Mouse (Mus musculus) kidney, embryonic 16.5 days (tissue): ENCODE data around the gene Man2b2. TPM values are rescaled to one million over a fixed set of nuclear protein-coding genes. Genes with fewer than 3 reads are reported as not detected.

Experiments
- ATAC-seq: fragments of 200-750 bp; cut with Nextera tagmentation; 2 replicates; pipeline ENCODE4 v1.8.0; 2017; ENCODE audit warnings: moderate TSS enrichment; ENCODE audit not compliant: low FRiP score, low TSS enrichment
- H3K27ac ChIP-seq: fragments of 300-500 bp; sonication (generic); 2 replicates; pipeline ENCODE4 v1.5.1; 2014; ENCODE audit warnings: low read length
- H3K27me3 ChIP-seq: fragments of 300-500 bp; sonication (generic); 2 replicates; pipeline ENCODE4 v1.6.1; 2014; ENCODE audit warnings: low read length, control low read depth, mixed read lengths; ENCODE audit not compliant: insufficient read depth
- H3K36me3 ChIP-seq: fragments of 300-500 bp; sonication (generic); 2 replicates; pipeline ENCODE4 v1.6.1; 2014; ENCODE audit warnings: low read length, control low read depth, mixed read lengths; ENCODE audit not compliant: insufficient read depth
- H3K4me1 ChIP-seq: fragments of 300-500 bp; sonication (generic); 2 replicates; pipeline ENCODE4 v1.6.1; 2014; ENCODE audit warnings: low read length, control low read depth, mixed read lengths; ENCODE audit not compliant: insufficient read depth
- H3K4me2 ChIP-seq: fragments of 300-500 bp; sonication (generic); replicated peaks from 2 replicates; pipeline ENCODE4 v1.6.1; 2014; ENCODE audit warnings: low read depth, low read length
- H3K4me3 ChIP-seq: fragments of 300-500 bp; sonication (generic); 2 replicates; pipeline ENCODE4 v1.5.1; 2014; ENCODE audit warnings: mild to moderate bottlenecking, low read length
- H3K9ac ChIP-seq: fragments of 300-500 bp; sonication (generic); replicated peaks from 2 replicates; pipeline ENCODE4 v1.6.1; 2014; ENCODE audit warnings: low read length
- H3K9me3 ChIP-seq: fragments of 300-500 bp; sonication (generic); 2 replicates; pipeline ENCODE4 v1.6.1; 2016; ENCODE audit warnings: low read length, control low read depth
- WGBS: fragments of 180-500 bp; shearing (Covaris S2); extraction: QIAGEN DNeasy Blood & Tissue Kit; methylation state at CpG from one replicate; pipeline ENCODE4 v1.1.7; 2014; 5-methylcytosine and 5-hydroxymethylcytosine counted together
- polyA plus RNA-seq: library from polyadenylated mRNA; unstranded; fragments of >200 nt; fragmentation: Nextera tagmentation; extraction: Ambion mirVana; gene quantifications from 2 replicates; pipeline ENCODE4 v1.2.1, GENCODE M21; 2015

Man2b2 gene
- polyA plus RNA-seq, result 16.0 and 16.2 TPM in 2 replicates

GRCm38 (mm10) chr5:36829913-36830879 lies at the start of gene Man2b2:
TSS of gene Man2b2 (minus strand) at chr5:36830653.
- Histone ChIP-seq H3K36me3 (no peaks in the 10 kb centered on the region), H3K4me3 (peak within 1 kb of the TSS; percentile 64), H3K4me1 (peaks cover 5% of the 10 kb centered on the region), H3K9ac (peak within 1 kb of the TSS; percentile 70), H3K9me3 (no peaks in the 10 kb centered on the region), H3K27ac (peak within 1 kb of the TSS; percentile 11; the same call in 1 of the 2 replicates), H3K27me3 (no peaks in the 10 kb centered on the region; the same call in 1 of the 2 replicates), H3K4me2 (peak within 1 kb of the TSS; percentile 75)
- ATAC-seq, result peak; percentile 90
- WGBS, result 2% methylated on average over 46 of the region's 46 CpGs

GRCm38 (mm10) chr5:36878801-36879200 lies 48.3 kb upstream of the Man2b2 start:
- WGBS, result 84% methylated on average over 4 of the region's 4 CpGs
- H3K4me2 ChIP-seq, result no peak overlapping the region
- no peak overlapping the region for H3K27ac ChIP-seq

GRCm38 (mm10) chr5:36877641-36878040 lies 47.2 kb upstream of the Man2b2 start:
- Histone ChIP-seq H3K9ac (no peak overlapping the region), H3K27me3 (peaks cover 18% of the 10 kb centered on the region), H3K9me3 (no peaks in the 10 kb centered on the region), H3K27ac (no peak overlapping the region), H3K4me2 (no peak overlapping the region), H3K4me1 (no peaks in the 10 kb centered on the region), H3K4me3 (no peak overlapping the region), H3K36me3 (no peaks in the 10 kb centered on the region)
- no peak for ATAC-seq
- WGBS, result 67% methylated on average over 2 of the region's 2 CpGs

More at GRCm38 (mm10) chr5:36878801-36879200, 48.3 kb upstream of the Man2b2 start:
- ATAC-seq, result no peak
- no peaks in the 10 kb centered on the region for H3K4me1 ChIP-seq
- H3K36me3 ChIP-seq, result no peaks in the 10 kb centered on the region
- H3K4me3 ChIP-seq, result no peak overlapping the region
- peaks cover 9% of the 10 kb centered on the region; the same call in 1 of the 2 replicates for H3K27me3 ChIP-seq
- no peaks in the 10 kb centered on the region for H3K9me3 ChIP-seq
- no peak overlapping the region for H3K9ac ChIP-seq

GRCm38 (mm10) chr5:36876777-36877396 lies 46.4 kb upstream of the Man2b2 start:
- Histone ChIP-seq H3K9ac (no peak overlapping the region), H3K36me3 (no peaks in the 10 kb centered on the region), H3K27me3 (peaks cover 24% of the 10 kb centered on the region), H3K9me3 (no peaks in the 10 kb centered on the region), H3K4me2 (no peak overlapping the region), H3K4me1 (no peaks in the 10 kb centered on the region), H3K27ac (no peak overlapping the region), H3K4me3 (no peak overlapping the region)
- ATAC-seq, result no peak
- 60% methylated on average over 7 of the region's 7 CpGs for WGBS

- no peaks in the 10 kb centered on the region for H3K4me1 ChIP-seq
- H3K27me3 ChIP-seq, result peaks cover 33% of the 10 kb centered on the region
- no peaks in the 10 kb centered on the region for H3K9me3 ChIP-seq
- no peak overlapping the region for H3K27ac ChIP-seq
- WGBS, result 86% methylated on average over 4 of the region's 4 CpGs
- H3K4me3 ChIP-seq, result no peak overlapping the region
- H3K4me2 ChIP-seq, result no peak overlapping the region
- no peak overlapping the region for H3K9ac ChIP-seq
- ATAC-seq, result no peak
- no peaks in the 10 kb centered on the region for H3K36me3 ChIP-seq
These were observed 45.5 kb upstream of the Man2b2 start for GRCm38 (mm10) chr5:36875956-36876355.

GRCm38 (mm10) chr5:36870916-36871315 lies 40.5 kb upstream of the Man2b2 start:
- no peak overlapping the region for H3K4me3 ChIP-seq
- no peak overlapping the region for H3K9ac ChIP-seq
- H3K9me3 ChIP-seq, result no peaks in the 10 kb centered on the region
- no peak overlapping the region for H3K4me2 ChIP-seq
- ATAC-seq, result no peak
- WGBS, result 76% methylated on average over 6 of the region's 6 CpGs
- H3K27me3 ChIP-seq, result peaks cover 84% of the 10 kb centered on the region
- H3K36me3 ChIP-seq, result no peaks in the 10 kb centered on the region
- peaks cover 24% of the 10 kb centered on the region for H3K4me1 ChIP-seq
- H3K27ac ChIP-seq, result no peak overlapping the region

- Histone ChIP-seq H3K27me3 (peaks cover 91% of the 10 kb centered on the region), H3K4me1 (peaks cover 24% of the 10 kb centered on the region), H3K9ac (no peak overlapping the region), H3K4me2 (peak overlapping the region; percentile 55), H3K9me3 (no peaks in the 10 kb centered on the region), H3K27ac (no peak overlapping the region), H3K36me3 (no peaks in the 10 kb centered on the region), H3K4me3 (peak overlapping the region; percentile 38)
- 0 out of 2 replicates have a peak, but pooled peaks have one; percentile 36 for ATAC-seq
- under 1% methylated on average over 56 of the region's 56 CpGs for WGBS
These were observed 39.3 kb upstream of the Man2b2 start for GRCm38 (mm10) chr5:36869578-36870236.

GRCm38 (mm10) chr5:36869186-36869577 lies 38.7 kb upstream of the Man2b2 start:
- ATAC-seq, result no peak
- Histone ChIP-seq H3K4me1 (peaks cover 24% of the 10 kb centered on the region), H3K9me3 (no peaks in the 10 kb centered on the region), H3K27me3 (peaks cover 90% of the 10 kb centered on the region), H3K9ac (no peak overlapping the region), H3K4me2 (peak overlapping the region; percentile 74), H3K27ac (no peak overlapping the region), H3K4me3 (peak overlapping the region; percentile 44), H3K36me3 (no peaks in the 10 kb centered on the region)
- 0% methylated on average over 7 of the region's 7 CpGs for WGBS

GRCm38 (mm10) chr5:36868266-36869090 lies 38.0 kb upstream of the Man2b2 start, which contains the start of gene Ppp2r2c:
TSS of gene Ppp2r2c (plus strand) at chr5:36868513.
- Histone ChIP-seq H3K4me3 (peak within 1 kb of the TSS; percentile 44), H3K4me2 (peak within 1 kb of the TSS; percentile 74), H3K9ac (peak within 1 kb of the TSS; percentile 37; the same call in 1 of the 2 replicates), H3K27ac (no peak within 1 kb of the TSS), H3K9me3 (no peaks in the 10 kb centered on the region), H3K36me3 (no peaks in the 10 kb centered on the region), H3K27me3 (peaks cover 84% of the 10 kb centered on the region), H3K4me1 (peaks cover 24% of the 10 kb centered on the region)
- WGBS, result 1% methylated on average over 104 of the region's 108 CpGs
- ATAC-seq, result no peak; the same call in 1 of the 2 replicates
